Mouse (Mus musculus) liver, adult (tissue): ENCODE measurements at regions not wholly inside any gene's neighbourhood (a gene's known extent, or its start where the extent isn't known, plus 50 kb on each side); places are given as distances from the start of the nearest gene placed in this dataset.

ENCODE experiments used
- GATA4 ChIP-seq: IDR thresholded peaks from 2 replicates; pipeline ENCODE4 v1.6.1; 2014; ENCODE audit warnings: mild to moderate bottlenecking, low read length; ENCODE audit not compliant: insufficient replicate concordance

GRCm38 (mm10) chr6:31995977-31996376, 54.1 kb upstream of the 1700012A03Rik start:
- TF ChIP-seq GATA4, result no peak

GRCm38 (mm10) chr6:31995249-31995648, 54.8 kb upstream of the 1700012A03Rik start:
- no peak for TF ChIP-seq GATA4

- no peak for TF ChIP-seq GATA4
Measured at GRCm38 (mm10) chr6:31985698-31986097, 64.3 kb upstream of the 1700012A03Rik start.

- no peak for TF ChIP-seq GATA4
Measured at GRCm38 (mm10) chr6:31976705-31977104, 73.3 kb upstream of the 1700012A03Rik start.

- no peak for TF ChIP-seq GATA4
Measured at GRCm38 (mm10) chr6:31948063-31948481, 102.0 kb upstream of the 1700012A03Rik start.

GRCm38 (mm10) chr6:31946572-31946971, 103.5 kb upstream of the 1700012A03Rik start:
- no peak for TF ChIP-seq GATA4

- TF ChIP-seq GATA4, result no peak
Measured at GRCm38 (mm10) chr6:31945347-31945746, 104.7 kb upstream of the 1700012A03Rik start.

- no peak for TF ChIP-seq GATA4
Measured at GRCm38 (mm10) chr6:31944546-31944945, 105.5 kb upstream of the 1700012A03Rik start.

- no peak for TF ChIP-seq GATA4
Measured at GRCm38 (mm10) chr6:31942696-31943095, 107.3 kb upstream of the 1700012A03Rik start.

GRCm38 (mm10) chr6:31938216-31938814, 111.7 kb upstream of the 1700012A03Rik start:
- TF ChIP-seq GATA4, result no peak

- no peak for TF ChIP-seq GATA4
Measured at GRCm38 (mm10) chr6:31937146-31937545, 112.9 kb upstream of the 1700012A03Rik start.

GRCm38 (mm10) chr6:31934826-31935225, 115.2 kb upstream of the 1700012A03Rik start:
- TF ChIP-seq GATA4, result no peak

- TF ChIP-seq GATA4, result no peak
Measured at GRCm38 (mm10) chr6:31933956-31934355, 116.1 kb upstream of the 1700012A03Rik start.

- TF ChIP-seq GATA4, result no peak
Measured at GRCm38 (mm10) chr6:31933364-31933763, 116.7 kb upstream of the 1700012A03Rik start.

- TF ChIP-seq GATA4, result no peak
Measured at GRCm38 (mm10) chr6:31931116-31931515, 118.9 kb upstream of the 1700012A03Rik start.

GRCm38 (mm10) chr6:31929165-31929564, 120.9 kb upstream of the 1700012A03Rik start:
- TF ChIP-seq GATA4, result no peak

- no peak for TF ChIP-seq GATA4
Measured at GRCm38 (mm10) chr6:31927181-31927580, 122.9 kb upstream of the 1700012A03Rik start.

GRCm38 (mm10) chr6:31924669-31925046, 125.4 kb upstream of the 1700012A03Rik start:
- no peak for TF ChIP-seq GATA4
